Mouse (Mus musculus): Measurements from ENCODE around the gene Gm21317. TPM values are rescaled to one million over a fixed set of nuclear protein-coding genes. Genes with fewer than 3 reads are reported as not detected.
"Not testable (repeated sequence)": the region's sequence is repeated elsewhere in the genome, so short reads cannot be mapped to it uniquely, and the experiment has no call there.

The Gm21317 gene
- not detected in 2 replicates for polyA plus RNA-seq (2015; fragmentation: Nextera tagmentation; extraction: Ambion mirVana)

DNA sequence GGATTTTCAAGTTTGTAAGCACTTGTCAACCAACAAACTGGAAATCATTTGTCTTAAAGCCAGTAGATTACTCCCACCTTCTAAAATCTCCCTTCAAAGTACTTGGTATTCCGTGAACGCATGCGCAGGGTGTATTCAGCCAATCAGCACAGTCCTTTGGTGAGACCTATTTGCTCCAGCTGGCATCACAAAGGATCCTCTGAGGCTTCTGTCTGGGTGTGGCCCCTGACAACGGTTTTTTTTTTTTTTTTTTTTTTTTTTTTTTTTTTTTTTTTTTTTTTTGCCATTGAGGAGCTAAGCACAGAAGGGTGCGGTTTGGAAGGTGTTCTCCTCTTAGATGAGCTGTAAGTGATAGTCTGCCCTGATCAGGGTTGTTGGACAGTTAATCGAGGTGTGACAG, at the start of gene Gm21317:
TSS of gene Gm21317 (plus strand) at position 301 of the 400 bp plus-strand sequence.
- H3K36me3 ChIP-seq (ENCODE audit: control insufficient read depth, insufficient read depth, low read length); H3K9ac ChIP-seq (ENCODE audit: low read depth, low read length): not testable (repeated sequence)

More for the DNA sequence above, at the start of gene Gm21317:
- not testable (repeated sequence) for H3K4me2 ChIP-seq (ENCODE audit: low read depth, low read length); H3K27me3 ChIP-seq (replicated peaks; ENCODE audit: control insufficient read depth, insufficient read depth, low read length); H3K27ac ChIP-seq (ENCODE audit: low read length); H3K4me3 ChIP-seq (ENCODE audit: low read length); H3K9me3 ChIP-seq (ENCODE audit: control insufficient read depth, low read length); ATAC-seq; H3K4me1 ChIP-seq (ENCODE audit: control insufficient read depth, insufficient read depth, low read length)
- WGBS: no CpG with 5 or more reads among the region's 6 CpGs

All from intestine, embryonic 16.5 days (tissue).